Mouse (Mus musculus): ENCODE measurements at regions not wholly inside any gene's neighbourhood (a gene's known extent, or its start where the extent isn't known, plus 50 kb on each side); places are given as distances from the start of the nearest gene placed in this dataset.

- no peak for DNase-seq (ENCODE audit: low read depth)
These were observed 84.1 kb upstream of the Galnt15 start for GRCm38 (mm10) chr14:31944682-31945081.

DNA sequence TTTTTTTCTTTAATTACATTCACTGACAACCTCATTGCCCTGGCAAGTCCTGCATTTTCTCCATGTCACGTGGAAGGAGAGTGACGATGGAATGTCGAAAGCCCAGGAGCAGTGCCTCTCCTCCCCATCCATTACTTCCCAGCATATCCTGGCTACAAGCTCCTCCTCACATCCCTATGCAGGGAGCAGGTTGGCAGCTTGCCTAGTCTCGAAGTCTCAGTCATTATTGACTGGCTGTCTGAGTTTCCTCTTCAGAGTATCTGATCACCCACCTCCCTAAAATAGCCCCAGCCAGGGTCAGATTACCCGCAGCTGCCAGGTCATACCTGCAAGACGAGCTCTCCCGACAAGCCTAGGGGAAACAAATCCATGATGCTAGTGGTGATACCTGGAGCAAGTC, 83.7 kb upstream of the Galnt15 start:
- no peak for DNase-seq (ENCODE audit: low read depth)

DNA sequence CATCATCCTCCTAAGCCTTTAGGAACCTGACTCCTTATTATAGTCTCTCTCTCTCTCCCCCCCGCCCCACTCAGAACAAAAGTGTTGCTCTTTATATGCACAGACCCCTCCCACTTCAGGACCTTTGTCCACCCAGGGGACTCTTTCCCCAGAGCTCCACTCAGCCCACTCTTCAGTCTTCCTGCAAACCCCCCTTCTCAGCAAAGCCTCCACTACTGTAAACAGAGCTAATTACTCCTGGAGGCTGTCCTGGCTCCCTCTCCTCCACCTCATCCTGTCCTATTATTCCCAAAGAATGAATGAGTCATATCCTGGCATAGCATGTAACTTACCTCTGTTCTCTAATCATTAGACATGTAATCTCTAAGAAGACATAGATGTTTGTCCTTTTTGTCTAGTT, 82.8 kb upstream of the Galnt15 start:
- no peak for DNase-seq (ENCODE audit: low read depth)

DNA sequence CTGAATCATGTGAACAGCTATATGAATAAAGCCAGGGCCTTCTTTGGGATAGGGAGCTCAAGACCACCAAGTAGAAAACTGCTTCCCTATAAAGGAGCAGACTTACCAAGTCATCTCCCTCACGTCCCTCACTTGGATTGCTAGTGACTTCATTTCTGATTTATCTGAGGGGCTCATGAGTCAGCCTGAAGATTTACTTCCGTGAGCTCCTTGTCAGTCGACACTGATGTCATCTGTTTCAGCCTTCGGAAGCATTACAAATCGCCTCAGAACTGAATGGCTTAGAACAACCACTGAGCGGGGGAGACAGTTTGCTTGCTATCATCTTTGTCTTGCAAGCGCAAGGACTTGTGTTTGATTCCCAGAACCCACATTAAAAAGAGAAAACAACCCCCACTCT, 81.5 kb upstream of the Galnt15 start:
- DNase-seq (ENCODE audit: low read depth), result no peak

DNA sequence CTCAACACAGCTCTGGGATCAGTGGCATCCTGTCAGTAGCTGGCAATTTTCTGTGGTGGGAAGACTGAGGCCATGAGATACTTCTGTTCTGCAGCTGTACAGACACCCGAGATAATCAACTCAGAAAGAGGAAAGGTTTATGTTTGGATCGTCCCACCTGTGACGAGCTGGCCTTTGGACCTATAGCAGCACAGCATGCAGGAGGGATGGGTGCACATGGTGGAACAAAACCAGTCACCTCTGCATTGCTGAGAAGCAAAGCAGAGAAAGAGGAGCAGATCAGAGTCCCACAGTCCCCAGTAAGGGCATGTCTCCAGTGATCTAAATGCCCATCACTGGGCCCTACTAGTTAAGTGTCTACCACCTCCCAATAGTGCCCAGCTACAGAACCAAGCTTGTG, 76.9 kb upstream of the Galnt15 start:
- no peak for DNase-seq (ENCODE audit: low read depth)

GRCm38 (mm10) chr14:31953783-31954182, 75.0 kb upstream of the Galnt15 start:
- no peak for DNase-seq (ENCODE audit: low read depth)

DNA sequence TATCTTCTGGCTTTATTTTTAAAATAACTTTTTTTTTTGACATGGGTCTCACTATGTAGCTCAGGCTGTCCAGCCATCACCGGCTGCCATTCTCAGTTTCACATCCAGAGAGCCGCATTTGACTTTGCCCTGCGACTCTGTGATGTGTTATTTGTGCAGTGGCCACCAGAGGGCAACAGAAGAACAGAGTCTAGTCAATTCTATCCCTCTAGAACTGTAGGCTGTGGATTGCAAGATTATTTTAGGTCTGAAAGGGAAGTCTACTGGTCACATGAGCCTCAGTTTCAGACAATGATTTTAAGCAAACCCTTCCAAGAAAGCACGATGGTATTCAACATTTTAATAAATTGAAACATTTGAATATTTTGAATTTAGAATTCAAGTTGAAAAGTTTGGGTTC, 73.8 kb upstream of the Galnt15 start:
- DNase-seq (ENCODE audit: low read depth), result peak; percentile 78

GRCm38 (mm10) chr14:31957211-31957638, 71.6 kb upstream of the Galnt15 start:
- no peak for DNase-seq (ENCODE audit: low read depth)

GRCm38 (mm10) chr14:31960201-31960854, 68.5 kb upstream of the Galnt15 start:
- no peak for DNase-seq (ENCODE audit: low read depth)

DNA sequence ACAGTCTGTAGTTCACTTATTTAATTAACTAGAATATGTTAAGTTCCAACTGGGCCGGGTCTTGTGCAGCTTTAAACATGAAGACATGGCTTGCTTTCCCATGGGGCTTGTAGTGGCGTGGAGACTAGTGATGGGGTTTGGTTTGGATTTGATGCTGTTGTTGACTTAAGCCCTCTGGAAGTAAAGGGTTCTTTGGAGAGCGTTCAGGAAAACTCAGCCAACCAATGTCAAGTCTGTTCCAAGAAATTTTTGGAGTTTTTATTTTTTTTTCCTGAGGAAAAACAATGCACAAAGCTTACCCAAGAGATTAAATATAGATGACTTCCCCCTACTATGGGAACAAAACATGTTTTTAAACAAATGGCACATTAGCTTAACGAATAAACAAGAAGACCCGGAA, 67.3 kb upstream of the Galnt15 start:
- DNase-seq (ENCODE audit: low read depth), result no peak

GRCm38 (mm10) chr14:31963131-31963911, 65.5 kb upstream of the Galnt15 start:
- no peak for DNase-seq (ENCODE audit: low read depth)

DNA sequence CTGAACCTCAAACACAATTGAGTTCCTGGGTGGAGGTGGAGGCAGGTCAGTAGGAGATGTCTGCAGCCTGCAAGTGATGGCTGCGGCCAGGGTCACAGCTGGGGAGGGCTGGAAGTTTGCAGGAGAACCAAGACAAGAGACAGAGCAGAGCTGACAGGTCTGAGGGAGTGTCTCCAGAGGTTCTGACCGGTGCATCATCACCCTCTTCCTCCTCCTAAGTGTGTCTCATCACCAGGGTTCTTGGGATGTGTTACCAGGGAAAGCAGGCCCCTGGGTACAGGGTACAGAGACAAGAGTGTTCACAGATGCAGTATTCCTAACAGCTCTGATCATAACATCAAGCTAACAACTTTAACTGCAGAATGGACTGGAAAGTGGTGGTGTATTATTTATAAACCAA, 64.7 kb upstream of the Galnt15 start:
- DNase-seq (ENCODE audit: low read depth), result no peak

GRCm38 (mm10) chr14:31964831-31965230, 64.0 kb upstream of the Galnt15 start:
- DNase-seq (ENCODE audit: low read depth), result no peak

GRCm38 (mm10) chr14:31969531-31969930, 59.3 kb upstream of the Galnt15 start:
- DNase-seq (ENCODE audit: low read depth), result no peak

- no peak for DNase-seq (ENCODE audit: low read depth)
These were observed 58.5 kb upstream of the Galnt15 start for GRCm38 (mm10) chr14:31970245-31970830.

DNA sequence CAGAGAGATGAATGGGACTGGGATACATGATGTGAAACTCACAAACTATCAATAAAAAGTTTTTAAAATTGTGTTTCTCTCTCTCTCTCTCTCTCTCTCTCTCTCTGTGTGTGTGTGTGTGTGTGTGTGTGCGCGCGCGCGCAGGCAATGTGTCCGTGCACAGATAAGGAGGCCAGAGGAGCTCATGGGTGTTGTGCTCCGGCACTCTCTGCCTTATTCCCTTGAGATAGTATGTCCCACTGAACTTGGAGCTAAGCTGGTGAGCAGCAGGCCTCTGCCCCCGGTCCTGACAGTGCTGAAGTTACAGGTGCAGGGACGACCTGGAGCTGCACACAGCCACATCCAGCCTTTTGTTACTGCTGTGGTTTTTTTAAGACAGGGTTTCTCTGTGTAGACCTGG, 57.9 kb upstream of the Galnt15 start:
- no peak for DNase-seq (ENCODE audit: low read depth)

DNA sequence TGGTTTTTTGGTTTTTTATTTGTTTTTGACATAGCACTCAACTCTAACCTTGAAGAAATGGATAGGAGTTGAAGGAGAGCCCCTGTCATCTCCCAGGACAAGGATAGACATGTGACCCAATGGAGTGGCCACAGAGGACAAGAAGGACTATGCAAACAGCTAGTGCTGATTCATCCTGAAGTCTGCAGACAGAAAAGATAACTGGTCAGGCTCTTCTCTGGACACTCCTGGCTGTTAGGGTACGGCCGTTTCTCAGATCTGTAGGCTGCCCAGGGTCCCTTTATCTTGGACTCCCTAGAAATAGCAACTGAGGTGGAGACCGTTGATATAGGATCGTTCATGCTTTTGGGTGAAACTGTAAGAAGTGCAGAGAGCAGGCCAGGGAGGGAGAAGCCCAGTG, 55.1 kb upstream of the Galnt15 start:
- no peak for DNase-seq (ENCODE audit: low read depth)

- DNase-seq (ENCODE audit: low read depth), result no peak
These were observed 50.6 kb upstream of the Galnt15 start for GRCm38 (mm10) chr14:31978196-31978595.

- DNase-seq (ENCODE audit: low read depth), result no peak
These were observed 50.1 kb upstream of the Galnt15 start for GRCm38 (mm10) chr14:31978690-31979089.

All from induced T-regulatory cell, adult 2 months (primary cell).